Mouse (Mus musculus): ENCODE measurements around the gene Selenoh. TPM values are rescaled to one million over a fixed set of nuclear protein-coding genes. Genes with fewer than 3 reads are reported as not detected.
"Not testable (repeated sequence)": the region's sequence is repeated elsewhere in the genome, so short reads cannot be mapped to it uniquely, and the experiment has no call there.

The Selenoh gene
- polyA plus RNA-seq, 1 experiment from 2014 or later, result 230 TPM

DNA sequence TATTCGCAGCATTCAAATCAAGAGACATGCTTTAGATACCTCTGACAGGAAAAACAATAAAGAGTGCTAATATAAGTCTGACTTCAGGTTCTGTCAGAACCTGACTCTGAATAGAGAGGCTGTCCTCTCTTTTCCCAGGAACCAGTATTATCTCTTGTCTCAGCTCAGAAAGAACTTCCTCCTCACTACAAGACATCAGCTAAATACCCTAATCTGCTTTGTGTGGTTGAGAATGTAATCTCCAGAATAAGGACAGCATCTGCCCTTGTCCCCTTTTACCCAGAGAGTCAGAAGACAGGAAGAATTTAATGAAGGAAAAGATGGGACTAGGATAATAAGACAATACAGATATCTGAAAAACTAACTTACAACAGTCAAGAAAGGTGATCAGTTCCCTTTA is 32.9 kb upstream of the Selenoh start:
- Histone ChIP-seq H3K4me2 (replicated peaks) (no peak overlapping the region), H3K27ac (replicated peaks) (no peak overlapping the region), H3K4me3 (replicated peaks) (no peak overlapping the region), H3K4me1 (peaks cover 10% of the 10 kb centered on the region; the same call in 1 of the 2 replicates), H3K9ac (no peak overlapping the region), H3K36me3 (peaks cover 6% of the 10 kb centered on the region; the same call in 1 of the 2 replicates), H3K9me3 (replicated peaks) (no peaks in the 10 kb centered on the region), H3K27me3 (no peaks in the 10 kb centered on the region)
- ATAC-seq (ENCODE audit: insufficient number of reproducible peaks, low FRiP score, low TSS enrichment, low read depth), result no peak
- WGBS, result 79% methylated on average over 1 of the region's 1 CpGs

DNA sequence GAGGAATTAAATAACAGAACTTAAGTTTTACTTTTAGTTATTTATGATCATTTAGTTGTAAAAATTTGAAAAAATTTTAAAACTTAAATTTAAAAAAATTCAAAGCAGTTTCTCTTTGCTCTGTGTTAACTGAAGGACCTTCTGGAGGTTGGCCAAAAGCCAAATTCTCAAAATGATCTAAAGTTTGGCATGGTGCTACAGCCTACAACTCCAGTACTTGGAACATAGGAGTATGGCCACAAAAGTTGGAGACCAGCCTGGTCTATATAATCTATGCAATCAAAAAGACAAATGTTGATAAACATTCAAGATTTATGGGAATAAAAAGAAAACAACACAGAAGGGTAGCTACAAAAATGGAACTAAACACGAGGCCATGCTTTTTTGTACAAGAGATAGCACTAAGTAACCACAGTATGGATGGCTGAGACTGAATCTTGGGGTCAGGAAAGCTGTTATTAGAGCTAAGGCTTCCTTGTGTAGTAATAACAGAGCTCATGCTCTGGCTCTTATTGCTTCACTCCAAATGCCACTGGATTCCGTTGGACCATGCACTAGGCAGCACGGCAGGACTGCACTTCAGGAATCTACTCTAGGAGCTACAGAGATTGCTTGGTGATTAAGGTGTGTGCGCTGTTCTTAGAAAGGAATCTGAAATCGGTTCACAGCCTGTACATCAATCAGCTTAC is 24.6 kb upstream of the Selenoh start:
- H3K27me3 ChIP-seq, result no peaks in the 10 kb centered on the region
- no peak overlapping the region for H3K4me3 ChIP-seq (replicated peaks)
- no peak for ATAC-seq (ENCODE audit: insufficient number of reproducible peaks, low FRiP score, low TSS enrichment, low read depth)
- no peak overlapping the region for H3K9ac ChIP-seq
- H3K9me3 ChIP-seq (replicated peaks), result no peaks in the 10 kb centered on the region
- no peak overlapping the region for H3K27ac ChIP-seq (replicated peaks)
- 91% methylated on average over 5 of the region's 5 CpGs for WGBS
- H3K4me1 ChIP-seq, result no peaks in the 10 kb centered on the region
- H3K36me3 ChIP-seq, result peaks cover 61% of the 10 kb centered on the region
- H3K4me2 ChIP-seq (replicated peaks), result no peak overlapping the region

DNA sequence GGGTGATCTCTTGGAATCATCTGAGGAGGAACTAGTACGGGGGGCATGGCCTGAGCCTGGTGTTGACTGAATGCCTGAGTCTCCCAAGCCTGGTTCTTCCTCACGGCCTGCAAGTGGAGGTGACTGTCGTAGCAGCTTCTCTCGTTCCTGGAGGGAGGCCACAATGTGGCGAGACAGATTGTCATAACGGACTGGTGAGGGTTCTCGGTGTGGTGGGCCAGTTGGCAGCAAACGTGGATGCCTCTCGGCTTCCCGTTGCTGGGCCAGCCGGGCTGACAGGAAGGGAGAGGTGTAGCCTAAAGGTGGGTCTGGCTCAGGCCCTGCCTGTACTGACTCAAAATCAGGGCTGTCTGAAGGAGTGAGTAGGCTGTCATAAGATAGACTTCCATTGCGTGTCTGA is 19.5 kb upstream of the Selenoh start:
- Histone ChIP-seq H3K4me2 (replicated peaks) (no peak overlapping the region), H3K27ac (replicated peaks) (no peak overlapping the region), H3K27me3 (no peaks in the 10 kb centered on the region), H3K4me1 (no peaks in the 10 kb centered on the region), H3K36me3 (peaks cover 86% of the 10 kb centered on the region), H3K9ac (no peak overlapping the region), H3K9me3 (replicated peaks) (no peaks in the 10 kb centered on the region), H3K4me3 (replicated peaks) (no peak overlapping the region)
- WGBS, result 87% methylated on average over 12 of the region's 12 CpGs
- ATAC-seq (ENCODE audit: insufficient number of reproducible peaks, low FRiP score, low TSS enrichment, low read depth), result no peak

DNA sequence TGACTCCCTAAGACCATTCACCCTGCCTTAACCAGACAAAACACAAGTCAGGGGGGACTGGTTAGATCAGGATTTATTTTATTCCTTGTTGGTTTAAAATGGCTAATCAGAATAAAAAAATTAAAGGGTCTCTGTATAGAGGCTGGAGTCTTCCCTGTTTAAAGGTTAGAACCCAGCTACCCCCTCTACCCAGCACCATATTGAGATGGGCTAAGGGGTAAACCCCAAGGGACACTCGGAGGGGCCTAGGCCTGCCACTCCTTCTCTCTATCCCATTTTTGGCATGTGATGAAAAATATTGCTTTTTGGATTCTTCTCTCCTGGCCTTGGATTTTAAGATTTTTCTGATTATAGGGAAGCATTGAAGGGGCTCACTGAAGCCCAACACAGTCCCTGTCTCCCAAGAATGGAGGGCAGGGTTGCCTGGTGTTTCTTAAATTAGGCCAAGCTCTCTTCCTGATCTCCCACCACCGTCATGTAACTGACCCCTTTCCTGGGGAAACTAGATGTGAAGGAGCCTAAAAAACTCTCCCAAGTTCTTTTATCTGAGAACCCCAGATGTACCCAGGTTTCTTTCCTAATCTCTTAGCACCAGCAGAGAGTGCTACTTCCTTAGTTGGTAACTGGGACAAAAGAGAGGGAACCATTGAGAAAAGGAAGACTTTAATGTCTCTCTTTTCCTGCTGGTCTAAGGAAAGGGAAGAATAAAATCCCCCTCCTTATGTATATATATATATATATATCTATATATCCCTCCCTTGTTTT is 17.7 kb upstream of the Selenoh start:
- Histone ChIP-seq H3K4me3 (replicated peaks) (no peak overlapping the region), H3K27ac (replicated peaks) (no peak overlapping the region), H3K4me2 (replicated peaks) (no peak overlapping the region), H3K9ac (no peak overlapping the region), H3K9me3 (replicated peaks) (no peaks in the 10 kb centered on the region), H3K27me3 (no peaks in the 10 kb centered on the region), H3K4me1 (no peaks in the 10 kb centered on the region), H3K36me3 (peaks cover 84% of the 10 kb centered on the region)
- ATAC-seq (ENCODE audit: insufficient number of reproducible peaks, low FRiP score, low TSS enrichment, low read depth), result no peak
- WGBS, result 85% methylated on average over 2 of the region's 2 CpGs

DNA sequence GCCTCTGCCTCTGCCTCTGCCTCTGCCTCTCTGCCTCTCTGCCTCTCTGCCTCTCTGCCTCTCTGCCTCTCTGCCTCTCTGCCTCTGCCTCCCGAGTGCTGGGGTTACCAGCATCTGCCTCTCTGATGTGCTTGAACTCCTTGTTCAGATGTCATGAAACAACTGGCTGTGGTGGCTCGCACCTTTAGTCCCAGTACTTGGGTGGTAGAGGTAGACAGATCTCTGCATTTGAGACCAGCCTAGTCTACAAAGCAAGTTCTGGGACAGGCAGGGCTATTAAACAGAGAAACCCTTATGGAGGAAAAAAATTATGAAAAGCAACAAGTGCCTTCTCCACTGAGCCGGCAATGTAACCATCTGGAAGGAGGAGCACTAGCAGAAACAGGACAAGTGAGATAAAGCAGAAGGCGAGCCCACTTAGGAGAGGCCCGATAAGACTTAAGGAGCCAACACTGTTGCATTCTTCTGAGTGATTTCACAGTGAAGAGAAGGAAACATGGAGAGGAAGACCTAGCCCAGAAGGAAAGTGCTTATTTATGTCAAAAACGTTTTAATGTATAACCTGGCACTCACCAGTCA is 12.1 kb upstream of the Selenoh start:
- Histone ChIP-seq H3K4me2 (replicated peaks) (no peak overlapping the region), H3K4me1 (peaks cover 8% of the 10 kb centered on the region), H3K36me3 (peaks cover 45% of the 10 kb centered on the region), H3K27me3 (no peaks in the 10 kb centered on the region), H3K4me3 (replicated peaks) (no peak overlapping the region), H3K9ac (no peak overlapping the region), H3K9me3 (replicated peaks) (no peaks in the 10 kb centered on the region), H3K27ac (replicated peaks) (no peak overlapping the region)
- no peak for ATAC-seq (ENCODE audit: insufficient number of reproducible peaks, low FRiP score, low TSS enrichment, low read depth)
- 83% methylated on average over 6 of the region's 6 CpGs for WGBS

DNA sequence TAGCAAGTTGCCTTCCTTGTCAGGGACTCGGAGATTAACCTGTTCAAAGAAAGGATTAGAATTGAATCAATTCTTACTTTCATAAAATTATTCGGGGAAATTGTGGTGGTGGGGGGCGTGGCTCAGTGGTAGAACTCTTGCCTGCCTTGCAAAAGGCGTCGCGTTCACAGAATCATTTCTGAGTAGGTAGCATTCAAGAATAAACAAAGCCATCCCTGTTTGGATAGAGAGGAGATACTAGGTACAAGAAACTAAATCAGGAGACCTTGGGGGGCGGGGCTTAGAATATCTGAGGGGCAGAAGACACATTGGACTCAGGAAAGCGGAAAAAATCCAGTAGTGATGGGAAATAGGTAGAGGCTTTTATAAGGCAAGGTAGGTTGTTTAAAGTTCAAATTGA is 8.4 kb upstream of the Selenoh start, which contains the start of gene Tmx2:
Gene Tmx2 (minus strand): TSS at position 125 of the 400 bp plus-strand sequence.
- 15% methylated on average over 8 of the region's 8 CpGs for WGBS
- peak within 1 kb of the TSS; percentile 73 for H3K4me3 ChIP-seq (replicated peaks)
- H3K9me3 ChIP-seq (replicated peaks), result no peaks in the 10 kb centered on the region
- H3K4me2 ChIP-seq (replicated peaks), result peak within 1 kb of the TSS; percentile 59
- no peak for ATAC-seq (ENCODE audit: insufficient number of reproducible peaks, low FRiP score, low TSS enrichment, low read depth)
- H3K4me1 ChIP-seq, result peaks cover 15% of the 10 kb centered on the region
- H3K36me3 ChIP-seq, result peaks cover 29% of the 10 kb centered on the region
- H3K9ac ChIP-seq, result peak within 1 kb of the TSS; percentile 63
- peak within 1 kb of the TSS; percentile 74 for H3K27ac ChIP-seq (replicated peaks)
- H3K27me3 ChIP-seq, result no peaks in the 10 kb centered on the region

DNA sequence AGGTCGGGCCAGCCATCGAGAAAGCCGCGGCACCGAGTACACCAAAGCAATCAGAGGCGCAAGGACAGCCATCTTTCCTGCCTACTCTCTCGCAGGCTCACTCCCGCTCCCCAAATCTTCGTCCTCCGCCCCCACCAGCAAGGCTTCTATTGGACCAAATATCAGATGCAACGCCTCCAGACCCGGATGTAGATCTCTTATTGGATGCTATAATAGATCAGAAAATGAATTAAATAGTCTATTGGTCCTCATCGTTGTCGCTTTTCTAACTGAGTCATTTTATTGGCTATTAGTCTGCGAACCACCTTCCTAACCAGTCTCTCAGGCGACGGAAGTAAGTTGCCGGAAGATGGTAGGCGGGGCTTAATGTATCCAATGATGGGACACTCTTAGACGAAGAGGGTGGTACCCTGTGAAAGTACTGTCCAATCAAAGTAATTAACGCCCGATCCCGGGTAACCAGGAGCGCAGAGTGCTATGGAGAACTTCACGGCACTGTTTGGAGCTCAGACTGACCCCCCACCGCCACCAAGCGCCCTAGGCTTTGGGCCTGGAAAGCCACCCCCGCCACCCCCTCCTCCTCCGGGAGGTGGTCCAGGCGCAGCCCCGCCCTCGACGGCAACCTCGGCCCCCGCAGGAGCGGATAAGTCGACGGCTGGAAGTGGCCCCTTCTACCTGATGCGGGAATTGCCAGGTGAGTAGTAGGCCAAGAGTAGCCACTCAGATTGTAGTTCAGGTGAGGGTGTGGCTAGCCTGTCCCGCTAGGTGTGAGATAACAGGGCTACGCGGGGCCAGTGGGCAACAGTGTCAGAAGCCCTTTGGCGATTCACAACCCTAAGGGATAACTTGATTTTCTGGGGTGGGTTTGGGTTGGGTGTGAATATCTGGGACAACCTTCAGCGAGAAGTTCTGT is 7.7 kb upstream of the Selenoh start, which contains the start of the genes Gm28635 and Med19:
Gene Gm28635 (minus strand): TSS at position 74 of the 913 bp plus-strand sequence.
Gene Med19 (plus strand): TSS at position 435 of the 913 bp plus-strand sequence.
- ATAC-seq (ENCODE audit: insufficient number of reproducible peaks, low FRiP score, low TSS enrichment, low read depth), result peak; percentile 100
- Histone ChIP-seq H3K4me1 (peaks cover 15% of the 10 kb centered on the region), H3K4me2 (replicated peaks) (peak within 1 kb of the TSS; percentile 74), H3K9ac (peak within 1 kb of the TSS; percentile 63), H3K4me3 (replicated peaks) (peak within 1 kb of the TSS; percentile 73), H3K27me3 (no peaks in the 10 kb centered on the region), H3K9me3 (replicated peaks) (no peaks in the 10 kb centered on the region), H3K36me3 (peaks cover 33% of the 10 kb centered on the region), H3K27ac (replicated peaks) (peak within 1 kb of the TSS; percentile 74)
- WGBS, result under 1% methylated on average over 44 of the region's 44 CpGs

DNA sequence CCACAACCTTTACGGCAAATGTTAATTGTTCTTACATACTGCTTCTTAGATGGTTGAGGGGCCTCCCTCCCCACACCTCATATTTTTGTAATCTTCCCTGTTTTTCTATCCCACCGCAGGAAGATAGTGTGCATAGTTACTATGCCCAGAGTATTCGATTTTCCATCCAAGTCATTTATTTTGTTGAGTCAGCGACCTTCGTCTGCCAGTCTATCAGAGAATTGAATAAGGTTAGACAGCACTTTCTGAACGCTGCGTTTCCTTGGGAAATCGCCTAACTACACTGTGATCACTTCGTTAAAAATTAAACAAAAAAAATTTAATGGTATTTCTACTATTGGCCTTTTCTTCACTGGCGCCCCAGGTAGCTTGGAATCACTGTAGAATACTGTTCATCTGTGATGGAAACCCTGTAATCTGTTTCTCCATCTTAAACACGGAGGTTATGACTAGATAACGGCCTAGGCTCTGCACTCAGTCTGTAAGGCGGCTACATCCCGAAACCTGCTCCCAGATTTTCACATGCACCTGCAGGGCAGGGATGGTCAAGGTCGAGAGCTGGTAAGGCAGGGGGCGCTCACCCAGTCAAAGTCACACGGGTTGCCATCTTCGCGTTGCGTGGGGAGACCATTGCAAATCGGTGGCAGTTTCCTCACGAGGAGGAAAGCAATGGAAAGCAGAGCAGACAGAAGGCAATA is 6.8 kb upstream of the Selenoh start:
- no peaks in the 10 kb centered on the region for H3K9me3 ChIP-seq (replicated peaks)
- H3K27ac ChIP-seq (replicated peaks), result peak overlapping the region; percentile 45; the same call in 1 of the 2 replicates
- 8% methylated on average over 22 of the region's 22 CpGs for WGBS
- peak overlapping the region; percentile 29 for H3K9ac ChIP-seq
- H3K4me1 ChIP-seq, result peaks cover 15% of the 10 kb centered on the region
- H3K4me3 ChIP-seq (replicated peaks), result peak overlapping the region; percentile 73
- no peaks in the 10 kb centered on the region for H3K27me3 ChIP-seq
- peak overlapping the region; percentile 74 for H3K4me2 ChIP-seq (replicated peaks)
- ATAC-seq (ENCODE audit: insufficient number of reproducible peaks, low FRiP score, low TSS enrichment, low read depth), result peak; percentile 34; the same call in 1 of the 2 replicates
- peaks cover 37% of the 10 kb centered on the region for H3K36me3 ChIP-seq

DNA sequence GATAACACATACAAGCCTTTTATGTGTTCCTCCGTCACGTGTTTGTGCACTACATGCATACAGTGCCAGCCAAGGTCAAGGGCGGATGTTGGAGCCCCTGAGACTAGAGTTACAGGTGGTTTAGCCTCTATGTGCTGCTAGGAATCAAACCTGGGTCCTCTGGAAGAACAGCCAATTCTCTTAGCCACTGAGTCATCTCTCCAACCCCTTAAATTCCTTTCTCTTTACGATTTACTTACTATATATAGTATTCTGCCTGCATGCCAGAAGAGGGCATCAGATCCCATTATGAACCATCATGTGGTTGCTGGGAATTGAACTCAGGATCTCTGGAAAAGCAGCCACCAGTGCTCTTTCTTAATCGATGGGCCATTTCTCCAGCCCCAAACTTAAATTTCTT is 965 bp upstream of the Selenoh start:
- H3K4me3 ChIP-seq (replicated peaks); ATAC-seq (ENCODE audit: insufficient number of reproducible peaks, low FRiP score, low TSS enrichment, low read depth); H3K9ac ChIP-seq; H3K4me2 ChIP-seq (replicated peaks); H3K9me3 ChIP-seq (replicated peaks); H3K27ac ChIP-seq (replicated peaks); H3K27me3 ChIP-seq: not testable (repeated sequence)
- Histone ChIP-seq H3K36me3 (peaks cover 47% of the 10 kb centered on the region), H3K4me1 (peaks cover 13% of the 10 kb centered on the region)
- 61% methylated on average over 4 of the region's 5 CpGs for WGBS

Measured in embryonic facial prominence, embryonic 15.5 days (tissue).